Mouse (Mus musculus) embryonic facial prominence, embryonic 14.5 days (tissue): ENCODE results near the gene Pof1b. TPM values are rescaled to one million over a fixed set of nuclear protein-coding genes. Genes with fewer than 3 reads are reported as not detected.
A peak's percentile ranks its signal among the peaks of the same experiment; 100 is the strongest.

Experiments
- ATAC-seq: fragments of 200-750 bp; cut with Nextera tagmentation; 2 replicates; pipeline ENCODE4 v1.8.0; 2017; ENCODE audit warnings: low read depth, moderate number of reproducible peaks, moderate TSS enrichment
- DNase-seq: peaks from one replicate; pipeline ENCODE4 v3.0.0-alpha.2; 2015; ENCODE audit warnings: low spot score
- H3K27ac ChIP-seq: fragments of 300-500 bp; sonication (generic); replicated peaks from 2 replicates; pipeline ENCODE4 v1.5.1; 2014; ENCODE audit warnings: low read depth, mild to moderate bottlenecking, low read length, moderate library complexity
- H3K27me3 ChIP-seq: fragments of 300-500 bp; sonication (generic); replicated peaks from 2 replicates; pipeline ENCODE4 v1.6.1; 2014; ENCODE audit warnings: low read length; ENCODE audit not compliant: control insufficient read depth, insufficient read depth
- H3K36me3 ChIP-seq: fragments of 300-500 bp; sonication (generic); 2 replicates; pipeline ENCODE4 v1.6.1; 2014; ENCODE audit warnings: low read length, mixed read lengths; ENCODE audit not compliant: control insufficient read depth, insufficient read depth
- H3K4me1 ChIP-seq: fragments of 300-500 bp; sonication (generic); 2 replicates; pipeline ENCODE4 v1.6.1; 2014; ENCODE audit warnings: antibody characterized with exemption, low read length; ENCODE audit not compliant: control insufficient read depth, insufficient read depth
- H3K4me2 ChIP-seq: fragments of 300-500 bp; sonication (generic); 2 replicates; pipeline ENCODE4 v1.6.1; 2014; ENCODE audit warnings: low read depth, mild to moderate bottlenecking, low read length, moderate library complexity, mixed read lengths
- H3K4me3 ChIP-seq: fragments of 300-500 bp; sonication (generic); 2 replicates; pipeline ENCODE4 v1.5.1; 2014; ENCODE audit warnings: low read depth, mild to moderate bottlenecking, low read length
- H3K9ac ChIP-seq: fragments of 300-500 bp; sonication (generic); 2 replicates; pipeline ENCODE4 v1.6.1; 2014; ENCODE audit warnings: low read depth, mild to moderate bottlenecking, low read length, moderate library complexity, mixed read lengths
- H3K9me3 ChIP-seq: fragments of 300-500 bp; sonication (generic); 2 replicates; pipeline ENCODE4 v1.6.1; 2016; ENCODE audit warnings: low read length; ENCODE audit not compliant: control insufficient read depth
- WGBS: fragments of 180-500 bp; shearing (Covaris S2); extraction: QIAGEN DNeasy Blood & Tissue Kit; methylation state at CpG from one replicate; pipeline ENCODE4 v1.1.7; 2014; 5-methylcytosine and 5-hydroxymethylcytosine counted together
- polyA plus RNA-seq: library from polyadenylated mRNA; unstranded; fragments of >200 nt; fragmentation: Nextera tagmentation; extraction: Ambion mirVana; gene quantifications from 2 replicates; pipeline ENCODE4 v1.2.1, GENCODE M21; 2014

Gene Pof1b
- 6.2 and 6.9 TPM in 2 replicates for polyA plus RNA-seq

GRCm38 (mm10) chrX:112698508-112698907 lies at the start of gene Pof1b:
Gene Pof1b, minus strand, starts transcription at chrX:112698651.
- Histone ChIP-seq H3K4me2 (no peak within 1 kb of the TSS), H3K9ac (no peak within 1 kb of the TSS), H3K4me1 (no peaks in the 10 kb centered on the region), H3K27me3 (no peaks in the 10 kb centered on the region), H3K36me3 (no peaks in the 10 kb centered on the region), H3K9me3 (no peaks in the 10 kb centered on the region), H3K27ac (no peak within 1 kb of the TSS), H3K4me3 (no peak within 1 kb of the TSS)
- ATAC-seq = 0 out of 2 replicates have a peak, but pooled peaks have one; percentile 41
- peak; percentile 41 for DNase-seq
- WGBS = 56% methylated on average over 5 of the region's 5 CpGs

GRCm38 (mm10) chrX:112716587-112716986 lies 18.1 kb upstream of the Pof1b start:
- no peaks in the 10 kb centered on the region for H3K36me3 ChIP-seq
- H3K9me3 ChIP-seq = no peaks in the 10 kb centered on the region
- ATAC-seq (no peak), DNase-seq (no peak)
- H3K27me3 ChIP-seq = no peaks in the 10 kb centered on the region
- H3K4me1 ChIP-seq = no peaks in the 10 kb centered on the region
- no peak overlapping the region for H3K9ac ChIP-seq
- no peak overlapping the region for H3K4me3 ChIP-seq
- H3K4me2 ChIP-seq = no peak overlapping the region
- H3K27ac ChIP-seq = no peak overlapping the region

GRCm38 (mm10) chrX:112694392-112694791 lies 4.1 kb downstream of the Pof1b start:
- ATAC-seq = no peak

GRCm38 (mm10) chrX:112680605-112681004 lies 17.8 kb downstream of the Pof1b start:
- no peak overlapping the region for H3K4me3 ChIP-seq
- 81% methylated on average over 5 of the region's 5 CpGs for WGBS
- no peaks in the 10 kb centered on the region for H3K36me3 ChIP-seq
- H3K4me2 ChIP-seq = no peak overlapping the region
- no peak overlapping the region for H3K9ac ChIP-seq
- no peaks in the 10 kb centered on the region for H3K9me3 ChIP-seq
- H3K27me3 ChIP-seq = no peaks in the 10 kb centered on the region
- ATAC-seq (no peak), DNase-seq (no peak)
- H3K4me1 ChIP-seq = no peaks in the 10 kb centered on the region
- H3K27ac ChIP-seq = no peak overlapping the region

More at GRCm38 (mm10) chrX:112694392-112694791, 4.1 kb downstream of the Pof1b start:
- 47% methylated on average over 1 of the region's 1 CpGs for WGBS
- Histone ChIP-seq H3K36me3 (no peaks in the 10 kb centered on the region), H3K4me2 (no peak overlapping the region), H3K9me3 (no peaks in the 10 kb centered on the region), H3K27me3 (no peaks in the 10 kb centered on the region), H3K27ac (no peak overlapping the region), H3K4me3 (no peak overlapping the region), H3K4me1 (no peaks in the 10 kb centered on the region), H3K9ac (no peak overlapping the region)
- DNase-seq = no peak

GRCm38 (mm10) chrX:112675525-112675924 lies 22.9 kb downstream of the Pof1b start:
- H3K9me3 ChIP-seq = no peaks in the 10 kb centered on the region
- ATAC-seq = no peak
- 49% methylated on average over 1 of the region's 1 CpGs for WGBS
- no peak overlapping the region for H3K4me2 ChIP-seq
- no peak overlapping the region for H3K9ac ChIP-seq
- no peaks in the 10 kb centered on the region for H3K36me3 ChIP-seq
- H3K27me3 ChIP-seq = no peaks in the 10 kb centered on the region
- DNase-seq = no peak
- H3K4me3 ChIP-seq = no peak overlapping the region
- no peaks in the 10 kb centered on the region for H3K4me1 ChIP-seq
- H3K27ac ChIP-seq = no peak overlapping the region

GRCm38 (mm10) chrX:112601306-112602120 lies 96.9 kb downstream of the Pof1b start:
- Histone ChIP-seq H3K4me1 (no peaks in the 10 kb centered on the region), H3K4me3 (peak overlapping the region; percentile 60), H3K36me3 (no peaks in the 10 kb centered on the region), H3K27me3 (no peaks in the 10 kb centered on the region), H3K9me3 (no peaks in the 10 kb centered on the region), H3K27ac (peak overlapping the region; percentile 75), H3K4me2 (peak overlapping the region; percentile 52), H3K9ac (peak overlapping the region; percentile 75)
- ATAC-seq (peak; percentile 51), DNase-seq (peak; percentile 54)
- 16% methylated on average over 30 of the region's 81 CpGs for WGBS

- Histone ChIP-seq H3K36me3 (no peaks in the 10 kb centered on the region), H3K4me3 (peak within 1 kb of the TSS; percentile 60)
- 20% methylated on average over 18 of the region's 79 CpGs for WGBS
These were observed 97.7 kb downstream of the Pof1b start, which contains the start of gene Zfp711 for GRCm38 (mm10) chrX:112600511-112601305. Gene Zfp711, plus strand, starts transcription at chrX:112600526.

More at GRCm38 (mm10) chrX:112600511-112601305, 97.7 kb downstream of the Pof1b start, which contains the start of gene Zfp711:
- peak within 1 kb of the TSS; percentile 52 for H3K4me2 ChIP-seq
- H3K27ac ChIP-seq = peak within 1 kb of the TSS; percentile 75
- peak within 1 kb of the TSS; percentile 75 for H3K9ac ChIP-seq
- peak; percentile 95 for DNase-seq
- no peaks in the 10 kb centered on the region for H3K4me1 ChIP-seq
- peak; percentile 98 for ATAC-seq
- H3K27me3 ChIP-seq = no peaks in the 10 kb centered on the region
- H3K9me3 ChIP-seq = no peaks in the 10 kb centered on the region
